Mouse (Mus musculus) CH12.LX (cell line): Measurements from ENCODE around the gene Pelp1. TPM values are rescaled to one million over a fixed set of nuclear protein-coding genes. Genes with fewer than 3 reads are reported as not detected.

Experiments used
- DNase-seq: peaks from one replicate; pipeline ENCODE4 v3.0.0-alpha.2; 2013; ENCODE audit errors: extremely low read depth
- H3K27ac ChIP-seq: 2 replicates; pipeline ENCODE4 v1.5.1; 2012; ENCODE audit warnings: low read depth, mild to moderate bottlenecking, control low read depth, moderate library complexity; ENCODE audit not compliant: insufficient read depth
- H3K27me3 ChIP-seq: replicated peaks from 2 replicates; pipeline ENCODE3; 2012; ENCODE audit warnings: inconsistent platforms
- H3K36me3 ChIP-seq, 2 experiments: replicated peaks in 1 of 2; 2 replicates each; pipeline versions ENCODE3 to v1.6.1; 2012; ENCODE audit warnings: inconsistent platforms in 1 of 2, low read length in 1 of 2, mild to moderate bottlenecking in 1 of 2, mixed read lengths in 1 of 2, moderate library complexity in 1 of 2; ENCODE audit not compliant: control insufficient read depth in 1 of 2, insufficient read depth in 1 of 2
- H3K4me1 ChIP-seq, 2 experiments: 2 replicates each; pipeline ENCODE4 v1.6.1; 2012; ENCODE audit warnings: inconsistent platforms in 1 of 2, moderate library complexity in 1 of 2; ENCODE audit not compliant: insufficient read depth in 2 of 2, control insufficient read depth in 1 of 2
- H3K4me2 ChIP-seq: 2 replicates; pipeline ENCODE4 v1.6.1; 2012; ENCODE audit warnings: low read depth, mild to moderate bottlenecking, control low read depth; ENCODE audit not compliant: poor library complexity, insufficient read depth, severe bottlenecking
- H3K4me3 ChIP-seq, 3 experiments: fragments of 150-350 bp in 1 of 3; sonication (generic) in 1 of 3; replicated peaks in 1 of 3; 2 replicates each; pipeline versions ENCODE3 to v1.5.1; 2011 to 2012; ENCODE audit warnings: low read depth in 2 of 3, low read length in 2 of 3, mild to moderate bottlenecking in 2 of 3, moderate library complexity in 2 of 3, control low read depth in 1 of 3, improper control_type of control experiment in 1 of 3, inconsistent platforms in 1 of 3, mixed read lengths in 1 of 3; ENCODE audit not compliant: poor library complexity in 1 of 3
- H3K79me2 ChIP-seq: replicated peaks from 2 replicates; pipeline ENCODE4 v1.6.1; 2012; ENCODE audit warnings: mild to moderate bottlenecking, moderate library complexity; ENCODE audit not compliant: control insufficient read depth, poor library complexity, insufficient read depth, severe bottlenecking; ENCODE audit errors: extremely low read depth
- H3K9ac ChIP-seq: 2 replicates; pipeline ENCODE4 v1.6.1; 2012; ENCODE audit warnings: low read depth, mild to moderate bottlenecking, control low read depth, moderate library complexity; ENCODE audit not compliant: insufficient read depth
- H3K9me3 ChIP-seq: replicated peaks from 2 replicates; pipeline ENCODE3; 2012; ENCODE audit warnings: low read length, inconsistent platforms, mixed read lengths
- BHLHE40 ChIP-seq: IDR thresholded peaks from 2 replicates; pipeline ENCODE4 v1.6.1; 2011; ENCODE audit warnings: mild to moderate bottlenecking, low read depth, low read length, improper control_type of control experiment
- CHD1 ChIP-seq: IDR thresholded peaks from 2 replicates; pipeline ENCODE4 v1.6.1; 2012; ENCODE audit warnings: low read depth, low read length, improper control_type of control experiment, inconsistent platforms
- CTCF ChIP-seq, 2 experiments: IDR thresholded peaks in 1 of 2; conservative IDR thresholded peaks in 1 of 2; 2 replicates each; pipeline ENCODE4 v1.5.1; 2011 to 2012; ENCODE audit warnings: low read depth in 2 of 2, low read length in 2 of 2, improper control_type of control experiment in 1 of 2, inconsistent platforms in 1 of 2, mild to moderate bottlenecking in 1 of 2, moderate library complexity in 1 of 2
- ELF1 ChIP-seq: IDR thresholded peaks from 2 replicates; pipeline ENCODE4 v1.6.1; 2014; ENCODE audit warnings: low read depth, mild to moderate bottlenecking, inconsistent platforms, low read length, improper control_type of control experiment
- ETS1 ChIP-seq: conservative IDR thresholded peaks from 2 replicates; pipeline ENCODE4 v1.6.1; 2012; ENCODE audit warnings: low read depth, mild to moderate bottlenecking, inconsistent platforms, low read length, improper control_type of control experiment, moderate library complexity
- HCFC1 ChIP-seq: IDR thresholded peaks from 2 replicates; pipeline ENCODE4 v1.6.1; 2012; ENCODE audit warnings: low read depth, mild to moderate bottlenecking, inconsistent platforms, low read length, improper control_type of control experiment
- IRF4 ChIP-seq: IDR thresholded peaks from 2 replicates; pipeline ENCODE4 v1.6.1; 2014; ENCODE audit warnings: low read depth, mild to moderate bottlenecking, inconsistent platforms, low read length, improper control_type of control experiment
- KAT2A ChIP-seq: IDR thresholded peaks from 2 replicates; pipeline ENCODE4 v1.6.1; 2012; ENCODE audit warnings: low read length, improper control_type of control experiment, inconsistent platforms; ENCODE audit not compliant: insufficient replicate concordance
- MAFK ChIP-seq: IDR thresholded peaks from 2 replicates; pipeline ENCODE4 v1.6.1; 2011; ENCODE audit warnings: low read length, improper control_type of control experiment; ENCODE audit not compliant: insufficient replicate concordance
- MAX ChIP-seq: IDR thresholded peaks from 2 replicates; pipeline ENCODE4 v1.6.1; 2011; ENCODE audit warnings: low read length, improper control_type of control experiment
- MAZ ChIP-seq: IDR thresholded peaks from 2 replicates; pipeline ENCODE4 v1.6.1; 2012; ENCODE audit warnings: low read depth, mild to moderate bottlenecking, inconsistent platforms, low read length, improper control_type of control experiment, moderate library complexity
- MEF2A ChIP-seq: IDR thresholded peaks from 2 replicates; pipeline ENCODE4 v1.6.1; 2014; ENCODE audit warnings: low read depth, mild to moderate bottlenecking, inconsistent platforms, low read length, improper control_type of control experiment, borderline replicate concordance
- MYC ChIP-seq: IDR thresholded peaks from 2 replicates; pipeline ENCODE4 v1.6.1; 2011; ENCODE audit warnings: low read depth, mild to moderate bottlenecking, improper control_type of control experiment, low read length
- NELFE ChIP-seq: IDR thresholded peaks from 2 replicates; pipeline ENCODE4 v1.6.1; 2011; ENCODE audit warnings: low read depth, low read length, improper control_type of control experiment
- NRF1 ChIP-seq: IDR thresholded peaks from 2 replicates; pipeline ENCODE4 v1.6.1; 2014; ENCODE audit warnings: low read depth, mild to moderate bottlenecking, inconsistent platforms, low read length, improper control_type of control experiment, moderate library complexity
- PAX5 ChIP-seq: IDR thresholded peaks from 2 replicates; pipeline ENCODE4 v1.6.1; 2012; ENCODE audit warnings: low read length, inconsistent platforms, mixed read lengths
- POLR2AphosphoS2 ChIP-seq: IDR thresholded peaks from 2 replicates; pipeline ENCODE4 v1.6.1; 2011; ENCODE audit warnings: low read depth, low read length, improper control_type of control experiment
- RAD21 ChIP-seq: IDR thresholded peaks from 2 replicates; pipeline ENCODE4 v1.6.1; 2011; ENCODE audit warnings: low read depth, mild to moderate bottlenecking, low read length, improper control_type of control experiment, moderate library complexity
- RCOR1 ChIP-seq: conservative IDR thresholded peaks from 2 replicates; pipeline ENCODE4 v1.6.1; 2012; ENCODE audit warnings: low read depth, mild to moderate bottlenecking, inconsistent platforms, low read length, improper control_type of control experiment
- SIN3A ChIP-seq: IDR thresholded peaks from 2 replicates; pipeline ENCODE4 v1.6.1; 2012; ENCODE audit warnings: low read length, improper control_type of control experiment, inconsistent platforms
- TCF12 ChIP-seq: IDR thresholded peaks from 2 replicates; pipeline ENCODE4 v1.6.1; 2014; ENCODE audit warnings: low read depth, mild to moderate bottlenecking, inconsistent platforms, low read length, improper control_type of control experiment
- USF2 ChIP-seq: conservative IDR thresholded peaks from 2 replicates; pipeline ENCODE4 v1.6.1; 2011; ENCODE audit warnings: low read depth, low read length, improper control_type of control experiment
- ZC3H11A ChIP-seq: IDR thresholded peaks from 2 replicates; pipeline ENCODE4 v1.6.1; 2012; ENCODE audit warnings: low read depth, mild to moderate bottlenecking, inconsistent platforms, low read length, improper control_type of control experiment
- ZKSCAN1 ChIP-seq: IDR thresholded peaks from 2 replicates; pipeline ENCODE4 v1.6.1; 2012; ENCODE audit warnings: low read depth, inconsistent platforms, low read length, improper control_type of control experiment, borderline replicate concordance
- ZMIZ1 ChIP-seq: IDR thresholded peaks from 2 replicates; pipeline ENCODE4 v1.6.1; 2012; ENCODE audit warnings: low read depth, mild to moderate bottlenecking, inconsistent platforms, low read length, improper control_type of control experiment
- ZNF384 ChIP-seq: IDR thresholded peaks from 2 replicates; pipeline ENCODE4 v1.6.1; 2012; ENCODE audit warnings: low read depth, low read length, improper control_type of control experiment, inconsistent platforms
- dilution Hi-C: fragments of 300-500 bp; cut with MboI; formaldehyde crosslinking; loops from 2 replicates; pipeline ENCODE4 v1.14.3; 2020; ENCODE audit warnings: low sequenced_read_pairs; ENCODE audit not compliant: extremely low pct_unique_long_range_greater_than_20kb, extremely low pct_ligation_motif_present
- in situ Hi-C: fragments of 300-500 bp; cut with MboI; formaldehyde crosslinking; loops from 3 replicates; pipeline ENCODE4 v1.14.3; 2019; ENCODE audit warnings: low sequenced_read_pairs, low pct_ligation_motif_present, low pct_unique_long_range_greater_than_20kb, mixed read lengths
- polyA plus RNA-seq: library from polyadenylated mRNA; unstranded; fragments of >175 nt; gene quantifications from 2 replicates; pipeline ENCODE4 v1.2.1, GENCODE M21; 2012; ENCODE audit warnings: low read depth; ENCODE audit not compliant: insufficient read length
- total RNA-seq, 2 experiments: library from RNA; depleted of rRNA; stranded (reverse); fragments of 300-350 nt in 1 of 2; fragments of >200 nt in 1 of 2; gene quantifications; 2 replicates each; pipeline ENCODE4 v1.2.3; 2012 to 2014

The Pelp1 gene
- total and polyA plus RNA-seq, 3 experiments: 13.2 to 113 (median 33.0) TPM

DNA sequence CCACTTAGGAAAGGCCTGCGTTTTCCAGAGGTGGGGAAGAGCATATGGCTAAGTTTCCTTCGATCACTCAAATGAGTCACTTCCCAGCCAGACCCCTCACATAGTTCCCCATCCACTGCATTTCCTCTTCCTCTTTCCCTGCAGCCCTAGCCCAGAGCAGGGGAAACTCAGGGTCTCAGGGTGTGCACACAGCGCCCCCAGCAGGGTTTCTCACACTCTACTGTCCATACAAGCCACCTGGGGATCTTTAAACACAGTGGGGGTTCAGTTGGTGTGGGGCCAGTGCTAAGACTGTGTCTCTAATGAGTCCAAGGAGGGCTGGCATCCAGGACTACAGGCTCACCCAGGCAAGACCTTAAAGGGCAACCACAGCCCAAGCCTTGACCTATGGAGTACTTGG, 36.9 kb upstream of the Pelp1 start:
- Histone ChIP-seq H3K27me3 (no peaks in the 10 kb centered on the region), H3K9me3 (no peaks in the 10 kb centered on the region), H3K36me3 (peaks cover 6 to 18% of the 10 kb centered on the region in 2 experiments), H3K79me2 (no peaks in the 10 kb centered on the region), H3K27ac (no peak overlapping the region), H3K4me3 (no peak overlapping the region), H3K4me2 (no peak overlapping the region), H3K9ac (no peak overlapping the region), H3K4me1 (peaks cover 11 to 39% of the 10 kb centered on the region in 2 experiments)
- TF ChIP-seq ZNF384 (no peak), CHD1 (no peak), RAD21 (peak; percentile 11), MAFK (no peak), MAX (no peak), IRF4 (no peak), TCF12 (peak; percentile 24; the same call in 1 of the 2 replicates), USF2 (no peak), CTCF (conservative IDR thresholded peaks at IDR 0.05 in 1 of 2, IDR thresholded peaks at IDR 0.05 in 1 of 2; ENCODE audit: low read depth in 2 of 2, low read length in 2 of 2) (peak in 1 of 2 experiments; percentile 41; a peak in 2 of 4 replicates), PAX5 (no peak), HCFC1 (0 out of 2 replicates have a peak, but pooled peaks have one; percentile 18), MAZ (0 out of 2 replicates have a peak, but pooled peaks have one; percentile 13), ZMIZ1 (no peak), RCOR1 (no peak), NELFE (no peak), BHLHE40 (no peak), ETS1 (no peak)
- in situ Hi-C loops (no loop called here), dilution Hi-C loops (no loop called here)
- peak; percentile 41 for DNase-seq

DNA sequence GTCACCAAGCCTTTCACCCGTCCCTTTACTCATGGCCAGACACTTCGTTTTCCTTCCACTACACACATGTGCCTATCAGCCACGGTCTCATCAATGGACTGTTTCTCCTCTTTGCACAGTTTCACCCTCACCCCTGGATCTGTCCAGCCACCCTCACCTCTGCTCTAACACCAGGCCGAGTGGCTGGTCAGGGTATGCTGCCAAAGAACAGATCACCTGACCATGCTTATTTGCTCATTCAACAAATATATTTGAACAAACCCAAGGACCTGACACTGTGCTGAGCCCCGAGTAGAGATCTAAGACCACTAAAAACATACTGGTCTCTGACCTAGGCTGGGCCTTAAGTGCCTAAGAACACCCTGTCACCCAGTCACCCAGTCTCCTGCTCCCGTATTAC, 34.8 kb upstream of the Pelp1 start:
- no peak for DNase-seq
- Histone ChIP-seq H3K27ac (no peak overlapping the region), H3K4me3 (no peak overlapping the region), H3K9ac (no peak overlapping the region), H3K79me2 (no peaks in the 10 kb centered on the region), H3K4me2 (no peak overlapping the region), H3K36me3 (peaks cover 24 to 35% of the 10 kb centered on the region in 2 experiments), H3K4me1 (peaks cover 12 to 27% of the 10 kb centered on the region in 2 experiments), H3K27me3 (no peaks in the 10 kb centered on the region), H3K9me3 (no peaks in the 10 kb centered on the region)
- TF ChIP-seq MYC (no peak), HCFC1 (no peak), MAZ (no peak), MEF2A (no peak), SIN3A (no peak), MAFK (no peak), POLR2AphosphoS2 (no peak), ELF1 (no peak), ZKSCAN1 (no peak), NRF1 (no peak), RCOR1 (no peak), TCF12 (no peak), ZC3H11A (no peak), BHLHE40 (no peak), KAT2A (no peak)
- in situ Hi-C loops: no loop called here
- dilution Hi-C loops: no loop called here
